ENCODE assay signal across 8 mouse cellular contexts in the genomic region with DNA sequence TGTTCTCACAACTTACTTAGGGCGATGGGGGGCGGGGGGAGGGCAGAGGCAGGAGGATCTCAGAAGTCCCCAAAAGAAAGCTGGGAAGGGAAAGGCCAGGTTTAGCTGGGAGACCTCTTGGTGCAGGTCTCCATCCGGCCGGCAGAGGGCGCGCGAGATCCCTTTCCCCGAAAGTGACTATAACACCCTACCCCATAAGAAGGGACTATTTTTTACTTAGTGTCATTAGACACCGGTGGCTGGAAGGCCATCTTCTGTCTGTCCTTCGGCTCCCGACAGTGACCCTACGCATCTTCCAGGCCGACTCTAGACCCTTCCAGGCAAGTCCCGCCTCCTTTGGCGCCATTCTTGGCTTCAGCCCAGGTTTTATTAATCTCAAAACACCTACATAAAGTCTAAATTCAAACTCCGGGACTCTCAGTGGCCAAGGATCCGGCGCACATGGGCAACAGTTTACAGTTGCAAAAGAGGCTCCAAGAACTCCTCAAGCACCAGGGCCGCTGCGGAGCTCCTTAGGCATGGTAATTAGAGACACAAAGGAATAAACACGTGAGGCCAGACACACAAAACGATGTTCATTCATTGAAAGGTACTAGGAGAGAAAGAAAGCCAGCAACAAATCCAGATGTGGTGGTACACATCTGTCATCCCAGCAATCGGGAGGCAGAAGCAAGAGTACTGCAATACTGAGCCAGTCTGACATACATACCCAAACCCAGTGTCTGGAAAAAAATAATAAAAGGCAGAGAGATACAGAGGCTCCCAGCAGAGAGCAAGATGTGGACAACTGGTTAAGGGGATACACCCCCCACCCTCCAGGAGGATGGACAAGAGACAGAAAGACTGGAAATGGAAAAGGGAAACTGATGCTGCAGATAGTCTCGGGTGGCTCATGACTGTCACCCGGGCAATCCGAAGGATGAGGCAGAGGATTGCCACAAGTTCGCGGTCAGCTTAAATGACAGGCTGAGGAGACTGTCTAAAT. TPM values are rescaled to one million over a fixed set of nuclear protein-coding genes. Genes with fewer than 3 reads are reported as not detected.
DNase-seq lines count a peak whose midpoint lies in the region; ATAC-seq and TF ChIP-seq lines count a peak whose summit lies in the region.

Kcna7 (plus strand) TSS at position 563 of the 985 bp plus-strand sequence.

- no peak for ATAC-seq in forebrain, embryonic 12.5 days (ENCODE audit: low FRiP score)
- ATAC-seq in heart, postnatal 0 days (ENCODE audit: insufficient read depth, low read depth): peak; percentile 44
- ATAC-seq in liver, embryonic 13.5 days (ENCODE audit: low read depth): peak; percentile 43; the same call in 1 of the 2 replicates
- peak; percentile 31; the same call in 1 of the 2 replicates for ATAC-seq in stomach, postnatal 0 days (ENCODE audit: low FRiP score, low TSS enrichment)

- peak; percentile 29 for TF ChIP-seq RAD21 in CH12.LX (IDR thresholded peaks at IDR 0.05; ENCODE audit: low read depth, low read length)

- 12% methylated on average over 28 of the region's 28 CpGs for WGBS in forebrain, embryonic 12.5 days
- 10% methylated on average over 28 of the region's 28 CpGs for WGBS in heart, postnatal 0 days
- 10% methylated on average over 28 of the region's 28 CpGs for WGBS in liver, embryonic 13.5 days (ENCODE audit: insufficient replicate concordance)
- 14% methylated on average over 28 of the region's 28 CpGs for WGBS in stomach, postnatal 0 days

- peak; percentile 45 to 78 for TF ChIP-seq CTCF in CH12.LX (conservative IDR thresholded peaks at IDR 0.05 in 1 of 2, IDR thresholded peaks at IDR 0.05 in 1 of 2; ENCODE audit: low read depth in 2 of 2, low read length in 2 of 2)
- TF ChIP-seq CTCF in heart, postnatal 0 days (IDR thresholded peaks at IDR 0.05; ENCODE audit: low read depth): peak; percentile 81
- TF ChIP-seq CTCF in stomach, postnatal 0 days (IDR thresholded peaks at IDR 0.05; ENCODE audit: low read depth): peak; percentile 87

- H3K79me2 ChIP-seq in CH12.LX (replicated peaks; ENCODE audit: control insufficient read depth, extremely low read depth, insufficient read depth, poor library complexity, severe bottlenecking): no peaks in the 10 kb centered on the region

- dilution Hi-C loops in CH12.LX (cut with MboI; ENCODE audit: extremely low pct_ligation_motif_present, extremely low pct_unique_long_range_greater_than_20kb, low sequenced_read_pairs): no loop called here

- peaks cover 0 to 4% of the 10 kb centered on the region in 2 experiments for H3K36me3 ChIP-seq in CH12.LX (replicated peaks in 1 of 2; ENCODE audit: control insufficient read depth in 1 of 2, insufficient read depth in 1 of 2, low read length in 1 of 2)
- no peaks in the 10 kb centered on the region for H3K36me3 ChIP-seq in forebrain, embryonic 12.5 days (replicated peaks)
- no peaks in the 10 kb centered on the region for H3K36me3 ChIP-seq in heart, postnatal 0 days (replicated peaks; ENCODE audit: control insufficient read depth, insufficient read depth, low read length)
- no peaks in the 10 kb centered on the region for H3K36me3 ChIP-seq in liver, embryonic 13.5 days
- no peaks in the 10 kb centered on the region for H3K36me3 ChIP-seq in stomach, postnatal 0 days (ENCODE audit: control insufficient read depth, insufficient read depth, low read length)

- TF ChIP-seq EP300 in CH12.LX (IDR thresholded peaks at IDR 0.05; ENCODE audit: low read length): no peak
- TF ChIP-seq EP300 in heart, postnatal 0 days (IDR thresholded peaks at IDR 0.05; ENCODE audit: low read depth): no peak
- no peak for TF ChIP-seq EP300 in stomach, postnatal 0 days (optimal IDR thresholded peaks at IDR 0.05)

- H3K27me3 ChIP-seq in CH12.LX (replicated peaks): peaks cover 52% of the 10 kb centered on the region
- H3K27me3 ChIP-seq in forebrain, embryonic 12.5 days: peaks cover 69% of the 10 kb centered on the region
- peaks cover 50% of the 10 kb centered on the region for H3K27me3 ChIP-seq in heart, postnatal 0 days (ENCODE audit: control insufficient read depth, insufficient read depth, low read length)
- H3K27me3 ChIP-seq in liver, embryonic 13.5 days: peaks cover 66% of the 10 kb centered on the region
- peaks cover 12% of the 10 kb centered on the region for H3K27me3 ChIP-seq in stomach, postnatal 0 days (ENCODE audit: control insufficient read depth, insufficient read depth, low read length)

- H3K4me2 ChIP-seq in CH12.LX (ENCODE audit: insufficient read depth, low read depth, poor library complexity, severe bottlenecking): peak within 1 kb of the TSS; percentile 90
- H3K4me2 ChIP-seq in forebrain, embryonic 12.5 days: peak within 1 kb of the TSS; percentile 46
- peak within 1 kb of the TSS; percentile 53 for H3K4me2 ChIP-seq in heart, postnatal 0 days (ENCODE audit: low read depth, low read length)
- H3K4me2 ChIP-seq in liver, embryonic 13.5 days: peak within 1 kb of the TSS; percentile 58
- H3K4me2 ChIP-seq in stomach, postnatal 0 days (replicated peaks; ENCODE audit: low read depth): peak within 1 kb of the TSS; percentile 58

- peak within 1 kb of the TSS; percentile 48 for H3K9ac ChIP-seq in CH12.LX (ENCODE audit: insufficient read depth, low read depth)
- 0 out of 2 replicates have a peak within 1 kb of the TSS, but pooled peaks have one; percentile 25 for H3K9ac ChIP-seq in forebrain, embryonic 12.5 days
- peak within 1 kb of the TSS; percentile 2 for H3K9ac ChIP-seq in heart, postnatal 0 days (replicated peaks; ENCODE audit: low read depth, low read length)
- H3K9ac ChIP-seq in liver, embryonic 13.5 days: no peak within 1 kb of the TSS
- H3K9ac ChIP-seq in stomach, postnatal 0 days (ENCODE audit: low read length): 0 out of 2 replicates have a peak within 1 kb of the TSS, but pooled peaks have one; percentile 13

- H3K27ac ChIP-seq in CH12.LX (ENCODE audit: insufficient read depth, low read depth): peak within 1 kb of the TSS; percentile 47
- H3K27ac ChIP-seq in forebrain, embryonic 12.5 days: no peak within 1 kb of the TSS
- H3K27ac ChIP-seq in heart, postnatal 0 days (ENCODE audit: low read depth): no peak within 1 kb of the TSS
- H3K27ac ChIP-seq in liver, embryonic 13.5 days: no peak within 1 kb of the TSS
- H3K27ac ChIP-seq in stomach, postnatal 0 days (replicated peaks): no peak within 1 kb of the TSS

- peak; percentile 71 for TF ChIP-seq POLR2A in CH12.LX (IDR thresholded peaks at IDR 0.05; ENCODE audit: low read depth, low read length)

- in situ Hi-C loops in CH12.LX (cut with MboI; ENCODE audit: low pct_ligation_motif_present, low pct_unique_long_range_greater_than_20kb, low sequenced_read_pairs): no loop called here

- peak; percentile 56 for DNase-seq in CH12.LX (ENCODE audit: extremely low read depth)
- peak; percentile 42 for DNase-seq in c-Kit-positive CD71-positive TER-119-negative erythroid progenitor cells, embryonic 14.5 days (ENCODE audit: low read depth)
- peak; percentile 45 for DNase-seq in heart, postnatal 0 days (ENCODE audit: low spot score)
- peak; percentile 75 for DNase-seq in kidney, postnatal 14 days
- peak; percentile 48 for DNase-seq in liver, embryonic 13.5 days
- DNase-seq in naive thymus-derived CD4-positive, alpha-beta T cell, adult 2 months (ENCODE audit: low read depth): peak; percentile 74
- DNase-seq in stomach, postnatal 0 days (ENCODE audit: low spot score): peak; percentile 57

- peak within 1 kb of the TSS; percentile 46 to 68 (median 51) for H3K4me3 ChIP-seq in CH12.LX (replicated peaks in 1 of 3; ENCODE audit: low read depth in 2 of 3, low read length in 2 of 3, poor library complexity in 1 of 3)
- peak within 1 kb of the TSS; percentile 33 for H3K4me3 ChIP-seq in forebrain, embryonic 12.5 days (replicated peaks)
- H3K4me3 ChIP-seq in heart, postnatal 0 days (ENCODE audit: low read depth, low read length): peak within 1 kb of the TSS; percentile 41
- peak within 1 kb of the TSS; percentile 44 for H3K4me3 ChIP-seq in liver, embryonic 13.5 days (replicated peaks)
- peak within 1 kb of the TSS; percentile 42 for H3K4me3 ChIP-seq in stomach, postnatal 0 days (ENCODE audit: low read depth, low read length)

- peaks cover 12% of the 10 kb centered on the region for H3K9me3 ChIP-seq in CH12.LX (replicated peaks; ENCODE audit: low read length)
- H3K9me3 ChIP-seq in forebrain, embryonic 12.5 days: no peaks in the 10 kb centered on the region
- H3K9me3 ChIP-seq in heart, postnatal 0 days (replicated peaks; ENCODE audit: control insufficient read depth, low read length): no peaks in the 10 kb centered on the region
- H3K9me3 ChIP-seq in liver, embryonic 13.5 days (replicated peaks): no peaks in the 10 kb centered on the region
- no peaks in the 10 kb centered on the region for H3K9me3 ChIP-seq in stomach, postnatal 0 days (ENCODE audit: control insufficient read depth, low read length)

- H3K4me1 ChIP-seq in CH12.LX (ENCODE audit: control insufficient read depth in 1 of 2, insufficient read depth in 2 of 2): peaks cover 0 to 11% of the 10 kb centered on the region in 2 experiments; a peak in 2 of 4 replicates
- peaks cover 13% of the 10 kb centered on the region for H3K4me1 ChIP-seq in forebrain, embryonic 12.5 days
- H3K4me1 ChIP-seq in heart, postnatal 0 days (ENCODE audit: control insufficient read depth, insufficient read depth): 0 out of 2 replicates have a peak, but pooled peaks cover 7% of the 10 kb centered on the region
- H3K4me1 ChIP-seq in liver, embryonic 13.5 days (replicated peaks): peaks cover 16% of the 10 kb centered on the region
- H3K4me1 ChIP-seq in stomach, postnatal 0 days (replicated peaks; ENCODE audit: control insufficient read depth, insufficient read depth): no peaks in the 10 kb centered on the region; the same call in 1 of the 2 replicates

TF ChIP-seq in CH12.LX, 34 proteins besides CTCF, POLR2A, EP300 and RAD21 (continues in another document):
- TF ChIP-seq MYC (IDR thresholded peaks at IDR 0.05; ENCODE audit: low read depth, low read length) (no peak; the same call in 1 of the 2 replicates), TBP (conservative IDR thresholded peaks at IDR 0.05; ENCODE audit: low read depth, low read length) (0 out of 2 replicates have a peak, but pooled peaks have one; percentile 60), ELF1 (IDR thresholded peaks at IDR 0.05; ENCODE audit: low read depth, low read length) (no peak), MEF2A (IDR thresholded peaks at IDR 0.05; ENCODE audit: borderline replicate concordance, low read depth, low read length) (no peak), MAZ (IDR thresholded peaks at IDR 0.05; ENCODE audit: low read depth, low read length) (no peak), RCOR1 (conservative IDR thresholded peaks at IDR 0.05; ENCODE audit: low read depth, low read length) (no peak)

RNA-seq across cellular contexts. Expression of gene Kcna7, which starts in this region (rescaled TPM):
- 2.1 and 3.2 TPM in 2 replicates for total RNA-seq in CH12.LX (2012; rRNA removed)
- total RNA-seq in CH12.LX (2014; rRNA removed): 0.16 and 0.23 TPM in 2 replicates
- polyA plus RNA-seq in CH12.LX (2012; ENCODE audit: insufficient read length, low read depth): 0.22 and 0.39 TPM in 2 replicates
- not detected in 2 replicates for polyA plus RNA-seq in forebrain, embryonic 12.5 days (2016; fragmentation: Nextera tagmentation; extraction: Ambion mirVana)
- 1.4 and 4.6 TPM in 2 replicates for total RNA-seq in heart, postnatal 0 days (2014; rRNA removed; ENCODE audit: low replicate concordance)
- polyA plus RNA-seq in heart, postnatal 0 days (2015; fragmentation: Nextera tagmentation; extraction: Ambion mirVana): 0.42 and 0.54 TPM in 2 replicates
- polyA plus RNA-seq in liver, embryonic 13.5 days (2015; fragmentation: Nextera tagmentation; extraction: Ambion mirVana): not detected in 2 replicates
- 0.15 and 0.17 TPM in 2 replicates for polyA plus RNA-seq in stomach, postnatal 0 days (2015; fragmentation: Nextera tagmentation; extraction: Ambion mirVana)

Comparison
In these comparisons a context has a peak if more than half of its experiments do, and no peak if none do; other contexts are left out.
1. Peak in DNase-seq, ATAC-seq, H3K4me3 ChIP-seq and H3K4me2 ChIP-seq in liver, embryonic 13.5 days; RNA of the gene not detected or under 1 TPM.
2. Peak in DNase-seq, ATAC-seq, H3K4me3 ChIP-seq, H3K9ac ChIP-seq and H3K4me2 ChIP-seq in stomach, postnatal 0 days; RNA of the gene not detected or under 1 TPM.